Mouse (Mus musculus): ENCODE results near the gene Lefty2. TPM values are rescaled to one million over a fixed set of nuclear protein-coding genes. Genes with fewer than 3 reads are reported as not detected.
"Not testable (repeated sequence)": the region's sequence is repeated elsewhere in the genome, so short reads cannot be mapped to it uniquely, and the experiment has no call there.

The Lefty2 gene
- polyA plus RNA-seq, 1 experiment from 2014 or later, result not detected

- Histone ChIP-seq H3K9ac (no peak overlapping the region), H3K27ac (replicated peaks) (no peak overlapping the region), H3K36me3 (no peaks in the 10 kb centered on the region), H3K9me3 (no peaks in the 10 kb centered on the region), H3K4me1 (replicated peaks) (no peaks in the 10 kb centered on the region), H3K4me2 (no peak overlapping the region), H3K27me3 (no peaks in the 10 kb centered on the region), H3K4me3 (no peak overlapping the region)
- ATAC-seq (ENCODE audit: low read depth), result no peak
- WGBS, result 75% methylated on average over 2 of the region's 2 CpGs
Measured at GRCm38 (mm10) chr1:180874615-180875014, 18.3 kb upstream of the Lefty2 start.

- Histone ChIP-seq H3K9me3 (no peaks in the 10 kb centered on the region), H3K27ac (replicated peaks) (no peak overlapping the region), H3K4me2 (no peak overlapping the region), H3K4me1 (replicated peaks) (no peaks in the 10 kb centered on the region), H3K36me3 (no peaks in the 10 kb centered on the region), H3K4me3 (no peak overlapping the region), H3K27me3 (no peaks in the 10 kb centered on the region), H3K9ac (no peak overlapping the region)
- ATAC-seq (ENCODE audit: low read depth), result no peak
- 89% methylated on average over 9 of the region's 9 CpGs for WGBS
Measured at GRCm38 (mm10) chr1:180875126-180875525, 17.8 kb upstream of the Lefty2 start.

GRCm38 (mm10) chr1:180877466-180877865 is 15.4 kb upstream of the Lefty2 start:
- ATAC-seq (ENCODE audit: low read depth), result no peak
- H3K27me3 ChIP-seq, result no peaks in the 10 kb centered on the region
- no peak overlapping the region for H3K4me2 ChIP-seq
- no peaks in the 10 kb centered on the region for H3K36me3 ChIP-seq
- H3K27ac ChIP-seq (replicated peaks), result no peak overlapping the region
- no peak overlapping the region for H3K4me3 ChIP-seq
- H3K4me1 ChIP-seq (replicated peaks), result no peaks in the 10 kb centered on the region
- H3K9ac ChIP-seq, result no peak overlapping the region
- H3K9me3 ChIP-seq, result no peaks in the 10 kb centered on the region
- WGBS, result 76% methylated on average over 4 of the region's 4 CpGs

- no peak for ATAC-seq (ENCODE audit: low read depth)
- H3K9ac ChIP-seq, result no peak overlapping the region
- H3K4me3 ChIP-seq, result no peak overlapping the region
- 87% methylated on average over 3 of the region's 3 CpGs for WGBS
- H3K4me1 ChIP-seq (replicated peaks), result peaks cover 10% of the 10 kb centered on the region
- no peaks in the 10 kb centered on the region for H3K9me3 ChIP-seq
- no peaks in the 10 kb centered on the region for H3K36me3 ChIP-seq
- H3K4me2 ChIP-seq, result no peak overlapping the region
- no peaks in the 10 kb centered on the region for H3K27me3 ChIP-seq
- H3K27ac ChIP-seq (replicated peaks), result no peak overlapping the region
Measured at GRCm38 (mm10) chr1:180881768-180882167, 11.1 kb upstream of the Lefty2 start.

GRCm38 (mm10) chr1:180883731-180884130 is 9.2 kb upstream of the Lefty2 start:
- no peak overlapping the region; the same call in 1 of the 2 replicates for H3K27ac ChIP-seq (replicated peaks)
- H3K4me2 ChIP-seq, result no peak overlapping the region
- no peak overlapping the region for H3K4me3 ChIP-seq
- H3K9me3 ChIP-seq, result no peaks in the 10 kb centered on the region
- H3K36me3 ChIP-seq, result no peaks in the 10 kb centered on the region
- 27% methylated on average over 7 of the region's 7 CpGs for WGBS
- H3K4me1 ChIP-seq (replicated peaks), result peaks cover 18% of the 10 kb centered on the region
- H3K9ac ChIP-seq, result no peak overlapping the region
- no peak for ATAC-seq (ENCODE audit: low read depth)
- H3K27me3 ChIP-seq, result no peaks in the 10 kb centered on the region; the same call in 1 of the 2 replicates

- no peak for ATAC-seq (ENCODE audit: low read depth)
- Histone ChIP-seq H3K4me1 (replicated peaks) (peaks cover 24% of the 10 kb centered on the region), H3K27ac (replicated peaks) (no peak overlapping the region), H3K9me3 (no peaks in the 10 kb centered on the region), H3K4me3 (no peak overlapping the region), H3K9ac (no peak overlapping the region), H3K36me3 (no peaks in the 10 kb centered on the region), H3K27me3 (no peaks in the 10 kb centered on the region; the same call in 1 of the 2 replicates), H3K4me2 (no peak overlapping the region)
- WGBS, result 85% methylated on average over 9 of the region's 9 CpGs
Measured at GRCm38 (mm10) chr1:180884484-180884883, 8.4 kb upstream of the Lefty2 start.

- Histone ChIP-seq H3K4me1 (replicated peaks) (peaks cover 23% of the 10 kb centered on the region), H3K4me2 (peak overlapping the region; percentile 35), H3K27ac (replicated peaks) (no peak overlapping the region), H3K9me3 (no peaks in the 10 kb centered on the region), H3K9ac (peak overlapping the region; percentile 38), H3K4me3 (0 out of 2 replicates have a peak overlapping the region, but pooled peaks have one; percentile 1), H3K36me3 (no peaks in the 10 kb centered on the region), H3K27me3 (peaks cover 16% of the 10 kb centered on the region)
- ATAC-seq (ENCODE audit: low read depth), result peak; percentile 26; the same call in 1 of the 2 replicates
- 2% methylated on average over 13 of the region's 13 CpGs for WGBS
Measured at GRCm38 (mm10) chr1:180888556-180889042, 4.3 kb upstream of the Lefty2 start.

GRCm38 (mm10) chr1:180889172-180889571 is 3.7 kb upstream of the Lefty2 start:
- no peak for ATAC-seq (ENCODE audit: low read depth)
- Histone ChIP-seq H3K9ac (peak overlapping the region; percentile 38; the same call in 1 of the 2 replicates), H3K27me3 (peaks cover 22% of the 10 kb centered on the region), H3K36me3 (no peaks in the 10 kb centered on the region), H3K27ac (replicated peaks) (no peak overlapping the region), H3K4me2 (peak overlapping the region; percentile 35), H3K4me3 (no peak overlapping the region), H3K9me3 (no peaks in the 10 kb centered on the region), H3K4me1 (replicated peaks) (peaks cover 21% of the 10 kb centered on the region)
- WGBS, result 26% methylated on average over 7 of the region's 7 CpGs

GRCm38 (mm10) chr1:180889841-180890240 is 3.1 kb upstream of the Lefty2 start:
- peaks cover 19% of the 10 kb centered on the region for H3K4me1 ChIP-seq (replicated peaks)
- no peak overlapping the region for H3K27ac ChIP-seq (replicated peaks)
- H3K4me3 ChIP-seq, result no peak overlapping the region
- ATAC-seq (ENCODE audit: low read depth), result no peak
- peaks cover 29% of the 10 kb centered on the region for H3K27me3 ChIP-seq
- WGBS, result 43% methylated on average over 6 of the region's 6 CpGs
- H3K4me2 ChIP-seq, result no peak overlapping the region
- H3K36me3 ChIP-seq, result no peaks in the 10 kb centered on the region
- no peak overlapping the region for H3K9ac ChIP-seq
- H3K9me3 ChIP-seq, result no peaks in the 10 kb centered on the region

- H3K4me3 ChIP-seq, result peak overlapping the region; percentile 24
- not testable (repeated sequence) for H3K9ac ChIP-seq; H3K9me3 ChIP-seq; H3K36me3 ChIP-seq; H3K27ac ChIP-seq (replicated peaks); H3K4me1 ChIP-seq (replicated peaks)
- 5% methylated on average over 51 of the region's 51 CpGs for WGBS
- H3K27me3 ChIP-seq, result peaks cover 41% of the 10 kb centered on the region
- H3K4me2 ChIP-seq, result peak overlapping the region; percentile 47
- ATAC-seq (ENCODE audit: low read depth), result 0 out of 2 replicates have a peak, but pooled peaks have one; percentile 11
Measured at GRCm38 (mm10) chr1:180894088-180894987, 1.4 kb downstream of the Lefty2 start.

GRCm38 (mm10) chr1:180901107-180901506 is 8.2 kb downstream of the Lefty2 start:
- H3K4me3 ChIP-seq, result no peak overlapping the region
- ATAC-seq (ENCODE audit: low read depth), result no peak
- peaks cover 20% of the 10 kb centered on the region for H3K4me1 ChIP-seq (replicated peaks)
- no peaks in the 10 kb centered on the region for H3K27me3 ChIP-seq
- no peaks in the 10 kb centered on the region for H3K9me3 ChIP-seq
- no peak overlapping the region for H3K9ac ChIP-seq
- peaks cover 5% of the 10 kb centered on the region for H3K36me3 ChIP-seq
- no peak overlapping the region for H3K27ac ChIP-seq (replicated peaks)
- no peak overlapping the region for H3K4me2 ChIP-seq
- WGBS, result 1% methylated on average over 4 of the region's 4 CpGs

- Histone ChIP-seq H3K9ac (no peak overlapping the region), H3K9me3 (no peaks in the 10 kb centered on the region), H3K27ac (replicated peaks) (no peak overlapping the region), H3K4me1 (replicated peaks) (peaks cover 27% of the 10 kb centered on the region), H3K4me3 (no peak overlapping the region), H3K27me3 (no peaks in the 10 kb centered on the region), H3K36me3 (peaks cover 23% of the 10 kb centered on the region), H3K4me2 (no peak overlapping the region)
- WGBS, result 36% methylated on average over 5 of the region's 5 CpGs
- no peak for ATAC-seq (ENCODE audit: low read depth)
Measured at GRCm38 (mm10) chr1:180902915-180903314, 10.0 kb downstream of the Lefty2 start.
